Mouse (Mus musculus) right cerebral cortex, adult 2 months (tissue): ENCODE measurements at regions not wholly inside any gene's neighbourhood (a gene's known extent, or its start where the extent isn't known, plus 50 kb on each side); places are given as distances from the start of the nearest gene placed in this dataset.
"Not testable (repeated sequence)": the region's sequence is repeated elsewhere in the genome, so short reads cannot be mapped to it uniquely, and the experiment has no call there.

ENCODE experiments used
- DNase-seq, 2 experiments: peaks; one replicate each; pipeline ENCODE4 v3.0.0; 2021 to 2022; ENCODE audit warnings: low spot score in 2 of 2

GRCm38 (mm10) chr10:118049330-118049729, 92.3 kb upstream of the Mdm1 start:
- DNase-seq: peak; percentile 10 to 31

GRCm38 (mm10) chr10:118050152-118050641, 91.4 kb upstream of the Mdm1 start:
- no peak for DNase-seq

GRCm38 (mm10) chr10:118052042-118052441, 89.6 kb upstream of the Mdm1 start:
- DNase-seq: peak in 1 of 2 experiments; percentile 5

- DNase-seq: no peak
These were observed 89.1 kb upstream of the Mdm1 start for GRCm38 (mm10) chr10:118052477-118052876.

- DNase-seq: no peak
These were observed 88.6 kb upstream of the Mdm1 start for GRCm38 (mm10) chr10:118053037-118053436.

GRCm38 (mm10) chr10:118056789-118057271, 84.8 kb upstream of the Mdm1 start:
- DNase-seq: no peak

GRCm38 (mm10) chr10:118057516-118057915, 84.1 kb upstream of the Mdm1 start:
- DNase-seq: no peak

GRCm38 (mm10) chr10:118064816-118065216, 76.8 kb upstream of the Mdm1 start:
- no peak for DNase-seq

- DNase-seq: not testable (repeated sequence)
These were observed 65.3 kb upstream of the Mdm1 start for GRCm38 (mm10) chr10:118076341-118076740.

GRCm38 (mm10) chr10:118081636-118082166, 59.9 kb upstream of the Mdm1 start:
- no peak for DNase-seq

GRCm38 (mm10) chr10:118083035-118083720, 58.4 kb upstream of the Mdm1 start:
- DNase-seq: no peak

GRCm38 (mm10) chr10:118083721-118084075, 57.9 kb upstream of the Mdm1 start:
- DNase-seq: no peak

- no peak for DNase-seq
These were observed 56.3 kb upstream of the Mdm1 start for GRCm38 (mm10) chr10:118085046-118085983.

- no peak for DNase-seq
These were observed 53.9 kb upstream of the Mdm1 start for GRCm38 (mm10) chr10:118087570-118088340.

GRCm38 (mm10) chr10:118088499-118088898, 53.1 kb upstream of the Mdm1 start:
- DNase-seq: no peak

- no peak for DNase-seq
These were observed 51.7 kb upstream of the Mdm1 start for GRCm38 (mm10) chr10:118089879-118090278.

GRCm38 (mm10) chr10:118091476-118091875, 50.1 kb upstream of the Mdm1 start:
- no peak for DNase-seq
